Mouse (Mus musculus): ENCODE results near the gene Ppfia1. TPM values are rescaled to one million over a fixed set of nuclear protein-coding genes. Genes with fewer than 3 reads are reported as not detected.

Ppfia1 gene
- 10 to 100 TPM; 22.6 to 29.2 TPM for total RNA-seq (2021)
- long read RNA-seq, experiment 1, partial matches to known transcripts, result 0 of 9 reads
- long read RNA-seq, experiment 1, other reads (novel, unspliced or antisense), result 9 of 9 reads
- long read RNA-seq, experiment 2, partial matches to known transcripts, result 2 of 19 reads
- long read RNA-seq, experiment 2, other reads (novel, unspliced or antisense), result 17 of 19 reads

DNA sequence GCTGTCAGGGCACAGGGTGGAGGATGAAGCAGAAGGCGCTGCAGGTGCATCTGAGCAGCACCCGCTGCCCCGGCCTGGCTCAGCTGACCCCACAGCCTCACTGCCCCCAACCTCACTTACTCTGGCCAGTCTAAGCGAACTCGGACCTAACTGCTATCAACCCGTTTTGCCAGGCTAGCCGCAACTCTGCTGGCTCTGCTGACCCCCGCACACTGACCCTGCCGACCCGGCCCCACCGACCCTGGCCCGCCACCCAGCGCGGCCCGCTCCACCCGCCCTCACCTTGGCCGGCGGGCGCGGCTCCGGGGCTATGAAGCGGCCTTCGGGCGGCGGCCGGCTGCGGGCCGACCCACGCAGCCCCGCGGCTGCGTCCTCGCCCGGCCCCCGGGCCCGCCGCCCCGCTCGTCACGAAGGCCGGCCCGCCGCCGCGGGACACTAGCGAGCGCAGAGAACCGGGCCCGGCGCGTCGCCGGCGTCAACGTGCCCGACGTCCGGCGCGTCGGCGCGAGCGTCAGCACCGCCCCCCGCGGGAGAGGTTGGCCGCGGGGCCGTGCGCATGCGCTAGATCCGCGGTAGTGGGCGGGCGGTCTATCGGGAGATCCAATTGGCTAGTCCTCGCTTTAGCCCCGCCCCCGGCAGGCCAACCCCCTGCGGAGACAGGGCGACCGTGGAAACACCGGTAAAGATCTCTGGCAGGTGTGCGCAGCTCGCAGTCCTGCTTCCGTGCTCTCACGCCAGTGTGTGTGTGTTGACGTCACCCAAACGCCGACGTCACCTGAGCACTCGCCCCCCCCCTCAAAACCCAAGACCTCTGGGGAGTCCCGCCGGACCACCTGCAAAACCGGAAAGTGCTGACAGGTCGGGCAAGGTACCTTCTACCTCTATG, at the start of gene Ppfia1:
Ppfia1 (minus strand) TSS at position 493 of the 886 bp plus-strand sequence.
- DNase-seq, result peak; percentile 97

- DNase-seq, result no peak
These were observed 46.9 kb upstream of the Ppfia1 start for GRCm38 (mm10) chr7:144600333-144600900.

- DNase-seq, result no peak
These were observed 36.0 kb upstream of the Ppfia1 start for GRCm38 (mm10) chr7:144589508-144589907.

- DNase-seq, result no peak
These were observed 33.8 kb upstream of the Ppfia1 start for GRCm38 (mm10) chr7:144587291-144587690.

- DNase-seq, result peak; percentile 47
These were observed 32.1 kb upstream of the Ppfia1 start for GRCm38 (mm10) chr7:144585648-144586047.

DNA sequence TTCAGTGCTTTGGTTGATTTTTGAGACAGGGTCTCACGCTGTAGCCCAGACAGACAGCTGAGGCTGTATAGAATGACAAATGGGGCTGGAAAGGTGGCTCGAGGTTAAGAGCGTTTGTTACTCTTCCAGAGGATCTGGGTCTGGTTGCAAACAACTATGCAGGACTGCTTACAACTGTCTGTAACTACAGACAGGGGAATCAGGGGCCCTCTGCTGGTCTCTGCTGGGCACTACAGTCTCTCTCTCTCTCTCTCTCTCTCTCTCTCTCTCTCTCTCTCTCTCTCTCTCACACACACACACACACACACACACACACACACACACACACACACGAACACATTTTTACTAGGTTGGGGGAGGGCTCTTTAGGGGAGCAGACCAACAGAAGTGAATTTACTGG, 30.1 kb upstream of the Ppfia1 start:
- DNase-seq, result no peak

DNA sequence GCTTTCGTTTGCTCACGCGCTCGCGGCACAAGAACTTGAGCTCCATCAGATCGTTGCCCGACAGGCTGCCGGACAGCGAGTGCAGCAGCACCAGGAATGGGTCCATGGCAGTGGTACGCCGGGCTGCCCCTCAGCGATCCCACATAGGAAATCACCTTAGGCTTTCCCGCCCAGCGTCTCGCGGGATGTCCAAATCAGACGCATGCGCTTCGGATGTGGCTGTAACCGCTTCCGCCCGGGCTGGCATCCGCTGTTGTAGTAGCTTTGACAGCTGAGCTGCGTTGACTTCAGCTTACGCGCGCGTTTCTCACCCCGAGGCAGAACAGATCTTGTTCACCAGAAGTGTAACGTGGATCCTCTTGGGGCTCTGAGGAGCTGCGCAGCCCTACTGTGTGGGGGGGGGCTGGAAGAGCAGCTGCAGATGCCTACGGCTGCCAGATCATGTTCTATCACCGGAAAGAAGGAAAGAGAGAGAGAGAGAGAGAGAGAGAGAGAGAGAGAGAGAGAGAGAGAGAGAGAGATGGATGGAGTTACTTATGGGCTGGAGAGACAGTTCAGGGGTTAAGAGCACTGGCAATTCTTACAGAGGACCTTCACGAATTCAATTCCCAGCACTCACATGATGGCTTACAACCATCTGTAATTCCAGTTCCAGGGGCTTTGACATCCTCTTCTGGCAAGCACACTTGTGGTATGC, 28.9 kb upstream of the Ppfia1 start, which contains the start of gene Fadd:
Fadd (minus strand) TSS at position 180 of the 697 bp plus-strand sequence.
- DNase-seq, result peak; percentile 91

DNA sequence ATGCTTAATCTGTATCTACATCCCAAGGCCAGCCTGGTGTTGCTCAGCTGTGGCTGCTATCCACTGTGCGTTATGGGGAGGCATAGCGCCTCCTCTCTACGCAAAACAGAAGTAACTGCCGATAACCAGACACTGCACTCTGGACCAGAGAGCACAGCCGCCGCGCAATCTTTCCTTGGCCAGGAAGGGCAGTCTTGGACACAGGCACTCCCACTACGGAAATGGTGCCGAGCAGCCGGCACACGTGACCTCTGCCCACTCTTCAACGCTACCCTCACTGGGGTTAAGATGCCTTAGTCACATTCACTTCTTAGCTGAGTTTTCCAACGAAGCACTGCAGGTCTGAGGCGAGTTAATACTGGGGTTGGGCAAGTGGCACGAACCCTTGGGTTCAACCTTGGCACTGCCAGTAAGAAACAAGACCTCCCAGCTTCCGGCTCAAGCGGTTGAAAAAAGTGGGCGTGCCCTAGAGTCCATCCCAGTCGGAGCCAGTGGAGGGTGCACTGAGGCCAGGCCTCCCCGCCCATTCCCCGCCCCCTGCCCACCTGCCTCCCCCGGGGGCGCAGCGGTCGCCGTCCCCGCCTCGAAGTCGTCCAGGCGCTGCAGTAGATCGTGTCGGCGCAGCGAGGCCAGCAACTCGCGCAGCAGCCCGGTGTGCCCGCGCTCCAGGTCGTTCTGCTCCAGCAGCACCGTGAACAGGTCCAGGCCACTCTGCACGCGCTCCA, 28.2 kb upstream of the Ppfia1 start:
- peak; percentile 81 for DNase-seq

- DNase-seq, result no peak
These were observed 24.3 kb upstream of the Ppfia1 start for GRCm38 (mm10) chr7:144577876-144578275.

DNA sequence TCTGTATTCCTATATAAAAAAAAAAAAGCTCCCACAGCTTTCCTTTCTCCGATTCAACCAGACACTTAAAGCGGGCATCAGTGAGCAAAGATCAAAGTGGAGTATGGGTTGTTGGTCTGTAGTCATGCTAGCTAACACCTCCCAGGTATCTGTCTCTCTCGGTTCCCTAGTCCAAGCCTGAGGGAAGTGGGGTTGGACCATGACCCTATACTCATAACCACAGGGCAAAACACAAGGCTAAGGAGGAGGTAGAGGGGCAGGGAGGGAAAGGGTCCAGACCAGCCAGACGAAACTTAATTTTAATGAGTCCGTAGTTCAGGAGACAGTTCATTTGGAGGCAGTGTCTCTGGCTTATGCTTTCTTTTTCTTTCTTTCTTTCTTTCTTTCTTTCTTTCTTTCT, 18.7 kb upstream of the Ppfia1 start:
- DNase-seq, result no peak

GRCm38 (mm10) chr7:144571598-144571997, 18.1 kb upstream of the Ppfia1 start:
- no peak for DNase-seq

DNA sequence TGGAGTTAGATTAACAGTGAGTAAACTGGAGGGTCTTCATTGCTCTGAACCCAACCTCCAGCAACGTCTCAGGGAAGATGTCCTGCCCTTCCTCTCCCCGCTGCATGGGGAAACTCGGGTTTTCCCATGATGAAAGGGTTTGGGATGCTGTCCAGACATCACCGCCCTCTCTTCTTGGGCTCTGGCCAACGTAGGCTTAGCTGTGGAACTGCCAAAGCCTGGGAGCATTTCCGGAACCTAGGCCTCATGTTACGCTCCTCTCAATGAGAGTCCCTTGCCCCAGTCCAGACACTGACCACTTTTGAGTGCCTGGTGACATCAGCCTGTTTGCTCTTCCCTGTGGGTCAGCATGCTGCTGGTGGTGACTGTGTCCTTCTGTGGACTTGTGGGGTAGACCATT, 15.9 kb upstream of the Ppfia1 start:
- DNase-seq, result peak; percentile 31

- no peak for DNase-seq
These were observed 14.6 kb upstream of the Ppfia1 start for GRCm38 (mm10) chr7:144568091-144568490.

GRCm38 (mm10) chr7:144566921-144567682, 13.6 kb upstream of the Ppfia1 start:
- no peak for DNase-seq

- no peak for DNase-seq
These were observed 10.1 kb upstream of the Ppfia1 start for GRCm38 (mm10) chr7:144563456-144564155.

GRCm38 (mm10) chr7:144562016-144562415, 8.5 kb upstream of the Ppfia1 start:
- no peak for DNase-seq

GRCm38 (mm10) chr7:144560594-144560993, 7.1 kb upstream of the Ppfia1 start:
- DNase-seq, result no peak

DNA sequence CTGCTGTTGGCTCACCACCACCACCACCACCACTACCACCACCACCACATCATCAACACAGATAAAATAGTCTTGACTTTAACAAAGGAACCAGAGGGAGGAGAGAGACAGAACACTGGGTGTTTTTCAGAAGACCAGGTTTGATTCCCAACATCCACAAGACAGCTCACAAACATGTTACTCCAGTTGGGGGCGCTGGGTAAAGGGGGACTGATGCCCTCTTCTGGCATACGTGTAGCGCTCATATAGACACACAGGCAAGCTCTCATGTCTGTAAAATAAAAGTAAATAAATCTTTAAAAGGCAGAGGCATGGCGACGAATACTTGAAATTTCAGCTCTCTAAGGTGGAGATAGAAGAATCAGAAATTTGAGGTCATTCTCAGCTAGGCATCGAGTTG, 5.0 kb upstream of the Ppfia1 start:
- DNase-seq, result no peak

- no peak for DNase-seq
These were observed 569 bp upstream of the Ppfia1 start for GRCm38 (mm10) chr7:144554123-144554472.

DNA sequence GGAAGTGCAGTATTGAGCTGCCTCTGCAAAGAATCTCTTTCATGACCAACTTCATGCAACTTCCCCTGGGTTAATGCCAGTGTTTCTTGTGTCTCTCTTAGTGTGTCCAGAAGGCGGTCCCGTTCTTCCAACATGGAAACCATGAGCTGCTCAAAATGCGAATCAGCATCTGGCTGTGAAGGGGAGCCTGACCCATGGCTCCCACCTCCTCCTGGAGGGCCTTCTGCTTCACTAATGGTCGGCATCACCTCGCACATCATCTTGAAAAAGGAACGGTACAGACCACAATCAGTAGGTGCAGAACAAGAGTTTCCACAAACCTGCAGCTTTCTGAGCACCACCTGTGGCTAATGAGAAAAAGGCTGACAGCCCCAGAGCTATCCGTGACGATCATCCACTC, 1.3 kb downstream of the Ppfia1 start:
- DNase-seq, result no peak

- DNase-seq, result no peak
These were observed 2.7 kb downstream of the Ppfia1 start for GRCm38 (mm10) chr7:144550811-144551210.

All from gastrocnemius, postnatal 25 days (tissue).